Mouse (Mus musculus) gastrocnemius, postnatal 10 days (tissue): ENCODE data around the gene Mrps27. TPM values are rescaled to one million over a fixed set of nuclear protein-coding genes. Genes with fewer than 3 reads are reported as not detected.

ENCODE experiments used
- total RNA-seq, 2 experiments: library from RNA; stranded (reverse); gene quantifications; 2 replicates each; pipeline ENCODE4 v1.2.3; 2021

Mrps27 gene
- total RNA-seq, 2 experiments from 2014 or later: 27.5 to 28.4 TPM

Other genes with a start within 250 kb of the Mrps27 start
- 1 to 10 TPM; 6.1 to 6.5 TPM for gene Zfp366, start 160.0 kb upstream of the Mrps27 start, total RNA-seq
- gene Ptcd2, start 81 bp upstream of the Mrps27 start, total RNA-seq: 10 to 100 TPM; 23.4 to 24.1 TPM
- gene Map1b, start 171.8 kb downstream of the Mrps27 start, total RNA-seq: 10 to 100 TPM; 30.9 to 37.7 TPM